Mouse (Mus musculus): Measurements from ENCODE around the gene Dhx35.

Dhx35 gene

GRCm38 (mm10) chr2:158889201-158889600 is 94.6 kb downstream of the Dhx35 start:
- no peak for DNase-seq (ENCODE audit: extremely low read depth, insufficient read length, low spot score)

- no peak for DNase-seq (ENCODE audit: extremely low read depth, insufficient read length, low spot score)
Observed at GRCm38 (mm10) chr2:158891319-158891718, 96.7 kb downstream of the Dhx35 start.

GRCm38 (mm10) chr2:158893171-158893853 is 98.7 kb downstream of the Dhx35 start:
- no peak for DNase-seq (ENCODE audit: extremely low read depth, insufficient read length, low spot score)

GRCm38 (mm10) chr2:158898469-158899196 is 104.0 kb downstream of the Dhx35 start:
- no peak for DNase-seq (ENCODE audit: extremely low read depth, insufficient read length, low spot score)

Measured in 3134 (cell line).